Mouse (Mus musculus) adrenal gland, adult 10 weeks (tissue): ENCODE results near the gene Ccdc62. TPM values are rescaled to one million over a fixed set of nuclear protein-coding genes. Genes with fewer than 3 reads are reported as not detected.

Experiments used
- polyA plus RNA-seq: library from polyadenylated mRNA; stranded (reverse); fragments of 350-450 nt; fragmentation: Illumina TruSeq; extraction: RNeasy Lipid Tissue Mini Kit (QIAGEN cat#74804); gene quantifications from one replicate; pipeline ENCODE4 v1.2.3, GENCODE M21; 2014; ENCODE audit warnings: low read depth, low replicate concordance

Ccdc62 gene
- 4.1 TPM for polyA plus RNA-seq

DNA sequence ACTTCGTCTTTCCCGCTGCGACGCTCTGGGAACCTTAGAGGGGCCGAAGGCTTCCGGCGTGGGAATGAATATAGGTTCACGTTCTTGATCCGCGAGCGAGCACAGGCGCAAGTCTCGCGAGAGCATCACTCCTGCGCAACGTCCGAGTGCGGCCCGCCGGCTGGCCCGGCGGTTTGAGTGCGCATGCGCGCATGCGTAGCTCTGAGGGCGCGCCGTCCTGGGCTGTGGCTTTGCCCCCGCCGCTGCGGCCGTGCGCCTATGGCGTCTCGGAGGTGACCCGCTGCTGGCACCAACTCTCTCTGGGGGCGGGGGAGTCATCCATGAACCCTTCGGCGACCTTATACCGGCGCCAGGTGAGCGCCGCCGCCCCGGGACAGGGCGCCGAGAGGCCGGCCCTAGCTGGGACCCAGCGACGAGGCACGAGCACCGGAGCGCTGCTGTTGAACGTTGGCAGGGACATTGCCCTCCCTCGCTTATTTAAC is at the start of gene Ccdc62:
Gene Ccdc62 (plus strand): TSS at position 172 of the 482 bp plus-strand sequence.

DNA sequence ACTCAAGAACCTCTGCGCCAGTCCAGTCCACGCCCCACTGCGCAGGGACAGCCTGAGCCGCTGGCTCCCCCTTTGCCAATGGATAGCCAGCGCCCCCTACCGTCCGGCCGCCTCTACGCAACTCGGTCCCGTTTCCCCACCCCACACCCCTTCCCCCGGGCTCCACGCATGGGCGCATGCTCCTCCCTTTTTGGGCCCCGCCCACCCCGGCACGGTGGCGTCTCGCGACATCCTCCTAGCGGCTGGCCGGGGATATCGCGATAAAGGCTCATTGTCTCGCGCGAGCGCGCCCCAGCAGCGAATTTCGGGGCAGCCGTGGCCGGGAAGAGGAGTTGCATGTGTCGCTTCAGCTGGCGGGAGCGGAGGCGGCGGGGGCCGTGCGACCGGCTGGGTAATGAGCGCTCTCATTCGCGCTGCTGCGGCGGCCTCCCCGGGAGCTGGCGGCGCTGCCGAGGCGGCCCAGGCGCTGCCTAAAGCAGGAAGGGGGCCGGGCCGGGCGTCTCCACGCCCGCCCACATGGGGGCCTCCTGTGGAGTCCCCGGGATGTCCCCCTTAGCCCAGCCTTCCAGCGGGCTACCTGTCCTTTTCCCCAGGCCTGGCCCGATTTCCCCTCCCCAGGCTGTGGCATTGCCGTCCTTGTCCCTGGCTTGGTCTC is 23.4 kb upstream of the Ccdc62 start, which contains the start of gene Denr:
Gene Denr (plus strand): TSS at position 200 of the 655 bp plus-strand sequence.

DNA sequence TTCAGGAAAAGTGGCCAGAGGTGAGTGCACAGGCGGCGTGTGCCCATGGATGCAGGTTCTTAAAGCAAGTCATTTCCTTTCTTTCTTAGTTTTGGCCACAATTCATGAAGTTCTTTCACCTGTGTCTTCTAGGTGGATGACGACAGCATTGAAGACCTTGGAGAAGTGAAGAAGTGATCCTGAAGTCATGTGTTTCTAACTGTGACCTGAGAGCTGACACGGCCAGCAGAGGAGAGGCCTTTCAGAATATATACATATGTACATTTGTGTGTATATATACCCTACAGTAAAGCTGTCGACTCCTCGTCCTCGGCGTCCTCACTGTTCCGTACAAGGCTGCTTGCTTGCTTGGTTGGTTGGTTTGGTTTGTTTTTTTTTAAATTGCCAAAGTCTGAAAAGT is 3.4 kb upstream of the Ccdc62 start, which contains the start of gene Gm43518:
Gene Gm43518 (plus strand): TSS at position 301 of the 400 bp plus-strand sequence.

DNA sequence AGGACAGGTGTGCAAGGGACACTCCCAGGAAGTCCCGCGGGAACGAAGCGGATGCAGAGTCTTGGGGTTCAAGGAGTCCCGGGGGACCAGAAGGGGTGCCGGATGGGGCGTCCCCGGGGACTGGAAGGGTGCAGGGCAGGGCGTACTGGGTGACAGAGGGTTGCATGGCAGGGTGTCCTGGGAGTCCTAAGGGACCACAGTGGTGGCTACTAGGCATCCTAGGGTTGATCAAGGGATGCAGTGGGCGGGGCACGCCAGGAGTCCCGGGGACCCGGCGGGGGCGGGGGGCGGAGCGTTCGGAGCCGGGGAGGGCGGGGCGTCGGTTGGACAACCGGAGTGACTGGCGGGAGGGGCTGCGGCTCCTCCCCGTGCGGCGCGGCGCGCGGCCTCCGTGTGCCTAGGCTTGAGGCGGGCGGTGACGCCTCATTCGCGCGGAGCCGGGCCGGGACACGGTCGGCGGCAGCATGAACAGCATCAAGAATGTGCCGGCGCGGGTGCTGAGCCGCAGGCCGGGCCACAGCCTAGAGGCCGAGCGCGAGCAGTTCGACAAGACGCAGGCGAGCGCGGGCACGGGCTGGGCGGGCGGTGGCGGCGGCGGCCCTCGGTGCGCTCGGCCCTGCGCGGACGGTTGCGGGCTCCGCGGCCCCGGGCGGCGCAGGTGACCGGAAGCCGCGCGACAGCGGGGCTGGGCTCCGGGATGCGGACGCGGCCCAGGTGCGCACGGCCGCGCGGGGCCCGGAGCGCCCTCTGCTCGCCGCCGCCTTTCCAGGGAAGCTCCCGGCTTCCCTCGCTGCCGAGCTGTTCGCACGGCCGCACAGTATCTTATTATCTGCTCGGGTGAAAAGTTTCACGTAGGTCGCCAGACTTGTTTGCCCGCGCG is 43.1 kb downstream of the Ccdc62 start, which contains the start of gene Hip1r:
Gene Hip1r (plus strand): TSS at position 330 of the 880 bp plus-strand sequence.

Other genes with a start within 250 kb of the Ccdc62 start
- gene Clip1, start 246.1 kb upstream of the Ccdc62 start, polyA plus RNA-seq = 86.7 TPM
- gene Zcchc8, start 209.6 kb upstream of the Ccdc62 start, polyA plus RNA-seq = 91.6 TPM
- gene Rsrc2, start 181.3 kb upstream of the Ccdc62 start, polyA plus RNA-seq = 297 TPM
- 2.4 TPM for gene Kntc1, start 181.0 kb upstream of the Ccdc62 start, polyA plus RNA-seq
- 1.6 TPM for gene Hcar2, start 65.2 kb upstream of the Ccdc62 start, polyA plus RNA-seq
- 3.0 TPM for gene Hcar1, start 50.7 kb upstream of the Ccdc62 start, polyA plus RNA-seq
- 329 TPM for gene Denr, start 23.5 kb upstream of the Ccdc62 start, polyA plus RNA-seq
- not detected for gene Gm43518, start 3.3 kb upstream of the Ccdc62 start, polyA plus RNA-seq
- gene Hip1r, start 42.9 kb downstream of the Ccdc62 start, polyA plus RNA-seq = 0.29 TPM
- 23.1 TPM for gene Vps37b, start 101.6 kb downstream of the Ccdc62 start, polyA plus RNA-seq
- gene Abcb9, start 165.1 kb downstream of the Ccdc62 start, polyA plus RNA-seq = 0.58 TPM
- gene Ogfod2, start 181.6 kb downstream of the Ccdc62 start, polyA plus RNA-seq = 3.1 TPM
- 3.7 TPM for gene Arl6ip4, start 185.4 kb downstream of the Ccdc62 start, polyA plus RNA-seq